Mouse (Mus musculus): ENCODE results near the gene Gba. TPM values are rescaled to one million over a fixed set of nuclear protein-coding genes. Genes with fewer than 3 reads are reported as not detected.
A peak's percentile ranks its signal among the peaks of the same experiment; 100 is the strongest.

The Gba gene
- total and polyA plus RNA-seq, 2 experiments from 2014 or later: 46.8 to 77.4 TPM

GRCm38 (mm10) chr3:89242331-89242895, 39.7 kb downstream of the Gba start:
- Histone ChIP-seq H3K27ac (0 out of 2 replicates have a peak overlapping the region, but pooled peaks have one; percentile 7), H3K9me3 (ENCODE audit: low read length) (no peaks in the 10 kb centered on the region), H3K27me3 (ENCODE audit: insufficient read depth, low read length) (no peaks in the 10 kb centered on the region), H3K4me2 (ENCODE audit: low read depth, low read length) (no peak overlapping the region), H3K4me1 (ENCODE audit: insufficient read depth, low read length) (peaks cover 16% of the 10 kb centered on the region), H3K4me3 (ENCODE audit: low read length) (no peak overlapping the region), H3K36me3 (ENCODE audit: insufficient read depth, low read length) (peaks cover 33% of the 10 kb centered on the region), H3K9ac (replicated peaks; ENCODE audit: low read length) (no peak overlapping the region)
- peak; percentile 89 for TF ChIP-seq CTCF (IDR thresholded peaks at IDR 0.05; ENCODE audit: low read depth)
- 68% methylated on average over 9 of the region's 9 CpGs for WGBS
- ATAC-seq (no peak), DNase-seq (ENCODE audit: low spot score) (peak; percentile 82)

GRCm38 (mm10) chr3:89243609-89244008, 40.9 kb downstream of the Gba start:
- peak; percentile 64 for TF ChIP-seq CTCF (IDR thresholded peaks at IDR 0.05; ENCODE audit: low read depth)
- H3K27me3 ChIP-seq (ENCODE audit: insufficient read depth, low read length): no peaks in the 10 kb centered on the region
- peaks cover 21% of the 10 kb centered on the region for H3K36me3 ChIP-seq (ENCODE audit: insufficient read depth, low read length)
- 15% methylated on average over 14 of the region's 14 CpGs for WGBS
- ATAC-seq: no peak
- H3K4me2 ChIP-seq (ENCODE audit: low read depth, low read length): peak overlapping the region; percentile 90
- H3K4me1 ChIP-seq (ENCODE audit: insufficient read depth, low read length): peaks cover 18% of the 10 kb centered on the region
- DNase-seq (ENCODE audit: low spot score): peak; percentile 60
- no peaks in the 10 kb centered on the region for H3K9me3 ChIP-seq (ENCODE audit: low read length)
- peak overlapping the region; percentile 68 for H3K4me3 ChIP-seq (ENCODE audit: low read length)
- peak overlapping the region; percentile 89 for H3K27ac ChIP-seq
- H3K9ac ChIP-seq (replicated peaks; ENCODE audit: low read length): peak overlapping the region; percentile 65

- Histone ChIP-seq H3K27ac (peak overlapping the region; percentile 89), H3K36me3 (ENCODE audit: insufficient read depth, low read length) (peaks cover 14% of the 10 kb centered on the region; the same call in 1 of the 2 replicates), H3K4me1 (ENCODE audit: insufficient read depth, low read length) (peaks cover 18% of the 10 kb centered on the region), H3K4me3 (ENCODE audit: low read length) (peak overlapping the region; percentile 68), H3K9ac (replicated peaks; ENCODE audit: low read length) (peak overlapping the region; percentile 65), H3K27me3 (ENCODE audit: insufficient read depth, low read length) (no peaks in the 10 kb centered on the region), H3K9me3 (ENCODE audit: low read length) (no peaks in the 10 kb centered on the region), H3K4me2 (ENCODE audit: low read depth, low read length) (peak overlapping the region; percentile 90)
- peak; percentile 69 for DNase-seq (ENCODE audit: low spot score)
- TF ChIP-seq CTCF (IDR thresholded peaks at IDR 0.05; ENCODE audit: low read depth): peak; percentile 50; the same call in 1 of the 2 replicates
- peak; percentile 52 for ATAC-seq
- 8% methylated on average over 25 of the region's 25 CpGs for WGBS
Observed at GRCm38 (mm10) chr3:89244158-89244981, 41.6 kb downstream of the Gba start.

GRCm38 (mm10) chr3:89244982-89245687, 42.4 kb downstream of the Gba start:
- Histone ChIP-seq H3K27me3 (ENCODE audit: insufficient read depth, low read length) (no peaks in the 10 kb centered on the region), H3K4me1 (ENCODE audit: insufficient read depth, low read length) (peaks cover 18% of the 10 kb centered on the region), H3K36me3 (ENCODE audit: insufficient read depth, low read length) (peaks cover 14% of the 10 kb centered on the region; the same call in 1 of the 2 replicates), H3K9ac (replicated peaks; ENCODE audit: low read length) (peak overlapping the region; percentile 65), H3K4me3 (ENCODE audit: low read length) (peak overlapping the region; percentile 68), H3K9me3 (ENCODE audit: low read length) (no peaks in the 10 kb centered on the region), H3K27ac (peak overlapping the region; percentile 89), H3K4me2 (ENCODE audit: low read depth, low read length) (peak overlapping the region; percentile 90)
- DNase-seq (ENCODE audit: low spot score): peak; percentile 93
- TF ChIP-seq CTCF (IDR thresholded peaks at IDR 0.05; ENCODE audit: low read depth): no peak
- ATAC-seq: peak; percentile 60
- under 1% methylated on average over 16 of the region's 26 CpGs for WGBS

- peaks cover 18% of the 10 kb centered on the region for H3K4me1 ChIP-seq (ENCODE audit: insufficient read depth, low read length)
- H3K27ac ChIP-seq: peak within 1 kb of the TSS; percentile 89
- H3K4me2 ChIP-seq (ENCODE audit: low read depth, low read length): peak within 1 kb of the TSS; percentile 90
- no peaks in the 10 kb centered on the region for H3K9me3 ChIP-seq (ENCODE audit: low read length)
- peak within 1 kb of the TSS; percentile 77 for H3K9ac ChIP-seq (replicated peaks; ENCODE audit: low read length)
- peak; percentile 72 for ATAC-seq
- no peak for TF ChIP-seq CTCF (IDR thresholded peaks at IDR 0.05; ENCODE audit: low read depth)
- WGBS: 2% methylated on average over 20 of the region's 20 CpGs
- DNase-seq (ENCODE audit: low spot score): peak; percentile 93
- peak within 1 kb of the TSS; percentile 68 for H3K4me3 ChIP-seq (ENCODE audit: low read length)
- no peaks in the 10 kb centered on the region for H3K27me3 ChIP-seq (ENCODE audit: insufficient read depth, low read length)
- peaks cover 14% of the 10 kb centered on the region; the same call in 1 of the 2 replicates for H3K36me3 ChIP-seq (ENCODE audit: insufficient read depth, low read length)
Observed at GRCm38 (mm10) chr3:89245688-89246171, 43.0 kb downstream of the Gba start, which contains the start of gene Krtcap2. Krtcap2 (plus strand) TSS chr3:89245966.

Measured in hindbrain, postnatal 0 days (tissue).